Comparison of ENCODE assay signal across 10 mouse cellular contexts in the genomic region with DNA sequence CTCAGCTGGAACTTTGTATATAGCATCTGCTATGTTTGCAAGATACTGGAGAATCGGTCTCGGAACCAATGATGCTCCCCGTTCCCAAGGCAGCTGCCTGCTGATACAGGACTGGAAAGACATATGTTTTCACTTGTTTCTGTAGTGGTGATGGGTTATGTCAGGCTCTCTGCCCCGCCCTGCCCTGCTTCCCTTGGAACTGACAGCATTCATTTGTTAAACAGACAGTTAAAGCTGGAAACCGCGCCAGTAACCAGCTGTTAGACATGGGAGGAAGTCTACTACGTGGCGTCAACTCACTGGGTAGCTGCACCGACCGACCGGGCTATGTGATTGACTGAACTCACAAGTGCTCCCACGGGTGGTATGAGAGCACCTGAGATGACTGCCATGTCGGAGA. TPM values are rescaled to one million over a fixed set of nuclear protein-coding genes. Genes with fewer than 3 reads are reported as not detected.
DNase-seq lines count a peak whose midpoint lies in the region.
"Had no signal": no experiment of that assay in that cellular context is flagged by ENCODE, and none has a peak within 500 bp of the region (broad histone marks: within the 10 kb centered on the region; RNA-seq: fewer than 3 reads in every experiment).

No protein-coding gene starts in this region.

- DNase-seq in kidney, postnatal 14 days = peak; percentile 56
- no peak for DNase-seq in kidney, adult 11 months
- DNase-seq in ES-CJ7 (ENCODE audit: low read depth, low spot score) = peak; percentile 29
- DNase-seq in R1 (ENCODE audit: low read depth, low spot score) = peak; percentile 25
- peak; percentile 74 for DNase-seq in heart, postnatal 4 days
- DNase-seq in testis, postnatal 10 days (ENCODE audit: low spot score) = no peak
- no peak for DNase-seq in left cerebral cortex, adult 11 months (ENCODE audit: low spot score)
- no peak for DNase-seq in thymus, adult 18-20 months
- DNase-seq: cerebellum, adult 9-11 months; spleen, adult 18-20 months had no signal

RNA-seq across cellular contexts. Expression of a gene that starts 56.7 kb away (rescaled TPM):
- under 1 TPM; 0.12 to 0.20 TPM for total RNA-seq in heart, postnatal 4 days (2021)

Comparison
In these comparisons a context has a peak if more than half of its experiments do, and no peak if none do; other contexts are left out.
1. DNase-seq: peak in kidney, postnatal 14 days (single experiment), ES-CJ7 (single experiment), R1 (single experiment) and heart, postnatal 4 days (single experiment); none in kidney, adult 11 months (single experiment), testis, postnatal 10 days (single experiment), left cerebral cortex, adult 11 months (single experiment) and thymus, adult 18-20 months (0 of 2).